Mouse (Mus musculus): ENCODE results near the gene Fance.
A peak's percentile ranks its signal among the peaks of the same experiment; 100 is the strongest.
"Not testable (repeated sequence)": the region's sequence is repeated elsewhere in the genome, so short reads cannot be mapped to it uniquely, and the experiment has no call there.

The Fance gene

GRCm38 (mm10) chr17:28349264-28349880, 36.1 kb downstream of the Fance start:
- no peak for DNase-seq (ENCODE audit: low read depth, low spot score)

GRCm38 (mm10) chr17:28349901-28350465, 36.7 kb downstream of the Fance start:
- no peak for DNase-seq (ENCODE audit: low read depth, low spot score)

- DNase-seq (ENCODE audit: low read depth, low spot score): peak; percentile 72
Measured at GRCm38 (mm10) chr17:28350466-28351352, 37.4 kb downstream of the Fance start, which contains the start of gene Tead3. Tead3 (minus strand) TSS chr17:28350817.

- no peak for DNase-seq (ENCODE audit: low read depth, low spot score)
Measured at GRCm38 (mm10) chr17:28351353-28351890, 38.1 kb downstream of the Fance start.

GRCm38 (mm10) chr17:28352018-28352417, 38.7 kb downstream of the Fance start:
- no peak for DNase-seq (ENCODE audit: low read depth, low spot score)

GRCm38 (mm10) chr17:28355871-28356270, 42.6 kb downstream of the Fance start:
- no peak for DNase-seq (ENCODE audit: low read depth, low spot score)

GRCm38 (mm10) chr17:28358576-28359261, 45.4 kb downstream of the Fance start:
- DNase-seq (ENCODE audit: low read depth, low spot score): not testable (repeated sequence)

- DNase-seq (ENCODE audit: low read depth, low spot score): no peak
Measured at GRCm38 (mm10) chr17:28360531-28361277, 47.4 kb downstream of the Fance start.

- no peak for DNase-seq (ENCODE audit: low read depth, low spot score)
Measured at GRCm38 (mm10) chr17:28361921-28362652, 48.8 kb downstream of the Fance start.

- peak; percentile 80 for DNase-seq (ENCODE audit: low read depth, low spot score)
Measured at GRCm38 (mm10) chr17:28362653-28363292, 49.5 kb downstream of the Fance start.

GRCm38 (mm10) chr17:28363507-28363906, 50.2 kb downstream of the Fance start:
- DNase-seq (ENCODE audit: low read depth, low spot score): no peak

- no peak for DNase-seq (ENCODE audit: low read depth, low spot score)
Measured at GRCm38 (mm10) chr17:28365122-28365521, 51.8 kb downstream of the Fance start, which contains the start of gene Tulp1. Tulp1 (minus strand) TSS chr17:28365222.

- peak; percentile 91 for DNase-seq (ENCODE audit: low read depth, low spot score)
Measured at GRCm38 (mm10) chr17:28368449-28368848, 55.1 kb downstream of the Fance start.

- no peak for DNase-seq (ENCODE audit: low read depth, low spot score)
Measured at GRCm38 (mm10) chr17:28369056-28369455, 55.7 kb downstream of the Fance start.

GRCm38 (mm10) chr17:28371286-28371685, 58.0 kb downstream of the Fance start:
- DNase-seq (ENCODE audit: low read depth, low spot score): no peak

- DNase-seq (ENCODE audit: low read depth, low spot score): no peak
Measured at GRCm38 (mm10) chr17:28371941-28372340, 58.6 kb downstream of the Fance start.

- peak; percentile 86 for DNase-seq (ENCODE audit: low read depth, low spot score)
Measured at GRCm38 (mm10) chr17:28373821-28374220, 60.5 kb downstream of the Fance start.

GRCm38 (mm10) chr17:28374494-28374893, 61.2 kb downstream of the Fance start:
- peak; percentile 55 for DNase-seq (ENCODE audit: low read depth, low spot score)

- DNase-seq (ENCODE audit: low read depth, low spot score): peak; percentile 67
Measured at GRCm38 (mm10) chr17:28375592-28376061, 62.3 kb downstream of the Fance start.
